Mouse (Mus musculus) forebrain, embryonic 12.5 days (tissue): Measurements from ENCODE around the gene Gm8871. TPM values are rescaled to one million over a fixed set of nuclear protein-coding genes. Genes with fewer than 3 reads are reported as not detected.
"Not testable (repeated sequence)": the region's sequence is repeated elsewhere in the genome, so short reads cannot be mapped to it uniquely, and the experiment has no call there.

Experiments
- ATAC-seq: fragments of 200-750 bp; cut with Nextera tagmentation; 2 replicates; pipeline ENCODE4 v1.8.0; 2017; ENCODE audit warnings: moderate TSS enrichment; ENCODE audit not compliant: low FRiP score
- H3K27ac ChIP-seq: fragments of 300-500 bp; sonication (generic); 2 replicates; pipeline ENCODE4 v1.5.1; 2016; ENCODE audit warnings: mild to moderate bottlenecking
- H3K27me3 ChIP-seq: fragments of 300-500 bp; sonication (generic); 2 replicates; pipeline ENCODE4 v1.6.1; 2016; ENCODE audit warnings: mild to moderate bottlenecking
- H3K36me3 ChIP-seq: fragments of 300-500 bp; sonication (generic); replicated peaks from 2 replicates; pipeline ENCODE4 v1.6.1; 2016; ENCODE audit warnings: mild to moderate bottlenecking
- H3K4me1 ChIP-seq: fragments of 300-500 bp; sonication (generic); 2 replicates; pipeline ENCODE4 v1.6.1; 2016
- H3K4me2 ChIP-seq: fragments of 300-500 bp; sonication (generic); 2 replicates; pipeline ENCODE4 v1.6.1; 2016; ENCODE audit warnings: mild to moderate bottlenecking, moderate library complexity
- H3K4me3 ChIP-seq: fragments of 300-500 bp; sonication (generic); replicated peaks from 2 replicates; pipeline ENCODE4 v1.5.1; 2016; ENCODE audit warnings: mild to moderate bottlenecking
- H3K9ac ChIP-seq: fragments of 300-500 bp; sonication (generic); 2 replicates; pipeline ENCODE4 v1.6.1; 2016; ENCODE audit warnings: mild to moderate bottlenecking
- H3K9me3 ChIP-seq: fragments of 300-500 bp; sonication (generic); 2 replicates; pipeline ENCODE4 v1.6.1; 2016
- WGBS: fragments of 180-500 bp; shearing (Covaris S2); methylation state at CpG from one replicate; pipeline ENCODE4 v1.1.7; 2016; 5-methylcytosine and 5-hydroxymethylcytosine counted together
- polyA plus RNA-seq: library from polyadenylated mRNA; unstranded; fragments of >200 nt; fragmentation: Nextera tagmentation; extraction: Ambion mirVana; gene quantifications from 2 replicates; pipeline ENCODE4 v1.2.1, GENCODE M21; 2016

The Gm8871 gene
- polyA plus RNA-seq: not detected in 2 replicates

- H3K4me3 ChIP-seq, H3K9ac ChIP-seq, H3K36me3 ChIP-seq, H3K27ac ChIP-seq, H3K9me3 ChIP-seq, H3K4me2 ChIP-seq, H3K4me1 ChIP-seq, H3K27me3 ChIP-seq, ATAC-seq: not testable (repeated sequence)
- 71% methylated on average over 3 of the region's 3 CpGs for WGBS
These were observed at the start of gene Gm8871, which contains the start of gene Gm8857 for GRCm38 (mm10) chr5:10947505-10947904. Gm8871 (plus strand) TSS chr5:10947805. Gm8857 (plus strand) TSS chr5:10947807.

- not testable (repeated sequence) for H3K9me3 ChIP-seq, H3K27ac ChIP-seq, H3K9ac ChIP-seq, H3K4me2 ChIP-seq, H3K4me3 ChIP-seq, H3K36me3 ChIP-seq, ATAC-seq, H3K4me1 ChIP-seq, H3K27me3 ChIP-seq
- 94% methylated on average over 2 of the region's 2 CpGs for WGBS
These were observed 5.9 kb downstream of the Gm8871 start for GRCm38 (mm10) chr5:10953512-10953911.

DNA sequence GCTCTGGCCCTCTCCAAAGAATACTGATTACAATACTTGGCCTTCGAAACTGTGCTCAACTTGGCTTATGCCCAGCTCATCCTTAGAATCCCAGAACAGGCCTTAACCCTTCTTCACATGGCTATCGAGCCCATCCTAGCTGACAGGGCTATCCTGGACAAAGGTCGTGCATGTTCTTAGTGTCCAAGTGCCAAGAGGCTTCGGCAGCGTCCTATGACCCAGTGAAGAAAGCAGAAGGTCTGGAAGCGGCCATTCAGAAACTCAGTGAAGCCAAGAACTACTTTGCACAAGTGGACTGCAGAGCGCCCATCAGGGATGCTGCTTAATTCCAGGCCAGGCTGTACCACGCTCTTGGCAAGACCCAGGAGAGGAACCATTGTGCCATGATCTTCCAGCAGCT, 10.5 kb downstream of the Gm8871 start:
- H3K4me2 ChIP-seq, H3K36me3 ChIP-seq, H3K9me3 ChIP-seq, H3K9ac ChIP-seq, ATAC-seq, H3K27ac ChIP-seq, H3K4me3 ChIP-seq, H3K4me1 ChIP-seq, H3K27me3 ChIP-seq: not testable (repeated sequence)
- WGBS: 93% methylated on average over 6 of the region's 8 CpGs

Other genes starting within 250 kb of the Gm8871 start
- not detected in 2 replicates for gene Gm8857, start within 50 bp of the Gm8871 start, polyA plus RNA-seq
- gene Gm8879, start 179.8 kb downstream of the Gm8871 start, polyA plus RNA-seq: not detected in 2 replicates
- not detected in 2 replicates for gene Gm5861, start 235.3 kb downstream of the Gm8871 start, polyA plus RNA-seq